Mouse (Mus musculus) stomach, embryonic 14.5 days (tissue): ENCODE results near the gene Lmna. TPM values are rescaled to one million over a fixed set of nuclear protein-coding genes. Genes with fewer than 3 reads are reported as not detected.

ENCODE experiments used
- ATAC-seq: fragments of 200-750 bp; cut with Nextera tagmentation; 2 replicates; pipeline ENCODE4 v1.8.0; 2017; ENCODE audit warnings: low read depth, moderate TSS enrichment; ENCODE audit not compliant: insufficient number of reproducible peaks, insufficient read depth, low FRiP score
- H3K27ac ChIP-seq: fragments of 300-500 bp; sonication (generic); 2 replicates; pipeline ENCODE4 v1.5.1; 2014; ENCODE audit warnings: mild to moderate bottlenecking, low read length, moderate library complexity, mixed read lengths
- H3K27me3 ChIP-seq: fragments of 300-500 bp; sonication (generic); 2 replicates; pipeline ENCODE4 v1.6.1; 2014; ENCODE audit warnings: low read length, control low read depth, mixed read lengths; ENCODE audit not compliant: control insufficient read depth, insufficient read depth
- H3K36me3 ChIP-seq: fragments of 300-500 bp; sonication (generic); 2 replicates; pipeline ENCODE4 v1.6.1; 2014; ENCODE audit warnings: mild to moderate bottlenecking, control low read depth, low read length, moderate library complexity, mixed read lengths; ENCODE audit not compliant: control insufficient read depth, insufficient read depth
- H3K4me1 ChIP-seq: fragments of 300-500 bp; sonication (generic); 2 replicates; pipeline ENCODE4 v1.6.1; 2014; ENCODE audit warnings: low read length, control low read depth, mixed read lengths; ENCODE audit not compliant: control insufficient read depth, insufficient read depth
- H3K4me2 ChIP-seq: fragments of 300-500 bp; sonication (generic); replicated peaks from 2 replicates; pipeline ENCODE4 v1.6.1; 2014; ENCODE audit warnings: low read depth, low read length, control low read depth
- H3K4me3 ChIP-seq: fragments of 300-500 bp; sonication (generic); 2 replicates; pipeline ENCODE4 v1.5.1; 2014; ENCODE audit warnings: low read depth, low read length, control low read depth
- H3K9ac ChIP-seq: fragments of 300-500 bp; sonication (generic); replicated peaks from 2 replicates; pipeline ENCODE4 v1.6.1; 2014; ENCODE audit warnings: low read depth, mild to moderate bottlenecking, control low read depth, low read length, moderate library complexity, mixed read lengths
- H3K9me3 ChIP-seq: fragments of 300-500 bp; sonication (generic); 2 replicates; pipeline ENCODE4 v1.6.1; 2016; ENCODE audit warnings: low read depth, low read length, control low read depth; ENCODE audit not compliant: control insufficient read depth
- WGBS: fragments of 180-500 bp; shearing (Covaris S2); extraction: QIAGEN DNeasy Blood & Tissue Kit; methylation state at CpG from one replicate; pipeline ENCODE4 v1.1.7; 2014; 5-methylcytosine and 5-hydroxymethylcytosine counted together
- polyA plus RNA-seq: library from polyadenylated mRNA; unstranded; fragments of >200 nt; fragmentation: Nextera tagmentation; extraction: Ambion mirVana; gene quantifications from 2 replicates; pipeline ENCODE4 v1.2.1, GENCODE M21; 2014

The Lmna gene
- polyA plus RNA-seq, 1 experiment from 2014 or later: 128 TPM

DNA sequence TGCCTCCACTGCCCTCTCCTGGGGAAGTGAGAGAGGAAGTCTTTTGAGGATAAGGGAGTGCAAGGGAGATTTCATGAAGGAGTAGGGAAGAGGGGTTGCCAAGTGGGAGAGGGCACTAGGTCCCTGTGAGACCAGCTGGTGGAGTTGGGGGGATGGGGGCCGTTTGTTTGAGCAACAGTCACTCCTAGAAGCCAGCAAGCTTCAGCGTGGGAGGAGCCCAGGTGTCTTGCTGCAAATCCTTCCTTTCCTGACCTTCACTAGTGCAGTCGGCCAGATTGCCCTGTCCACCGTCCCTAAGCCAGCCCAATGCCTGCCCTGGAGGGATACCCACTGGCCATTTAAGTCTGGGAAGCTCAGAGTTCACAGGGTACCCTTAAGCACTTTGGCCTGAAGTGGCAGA, 1.8 kb upstream of the Lmna start:
- no peaks in the 10 kb centered on the region for H3K27me3 ChIP-seq
- no peak overlapping the region for H3K4me2 ChIP-seq
- no peaks in the 10 kb centered on the region for H3K36me3 ChIP-seq
- H3K9ac ChIP-seq: no peak overlapping the region
- ATAC-seq: no peak
- no peak overlapping the region for H3K27ac ChIP-seq
- peaks cover 31% of the 10 kb centered on the region for H3K4me1 ChIP-seq
- H3K9me3 ChIP-seq: no peaks in the 10 kb centered on the region
- H3K4me3 ChIP-seq: no peak overlapping the region
- 34% methylated on average over 4 of the region's 4 CpGs for WGBS

DNA sequence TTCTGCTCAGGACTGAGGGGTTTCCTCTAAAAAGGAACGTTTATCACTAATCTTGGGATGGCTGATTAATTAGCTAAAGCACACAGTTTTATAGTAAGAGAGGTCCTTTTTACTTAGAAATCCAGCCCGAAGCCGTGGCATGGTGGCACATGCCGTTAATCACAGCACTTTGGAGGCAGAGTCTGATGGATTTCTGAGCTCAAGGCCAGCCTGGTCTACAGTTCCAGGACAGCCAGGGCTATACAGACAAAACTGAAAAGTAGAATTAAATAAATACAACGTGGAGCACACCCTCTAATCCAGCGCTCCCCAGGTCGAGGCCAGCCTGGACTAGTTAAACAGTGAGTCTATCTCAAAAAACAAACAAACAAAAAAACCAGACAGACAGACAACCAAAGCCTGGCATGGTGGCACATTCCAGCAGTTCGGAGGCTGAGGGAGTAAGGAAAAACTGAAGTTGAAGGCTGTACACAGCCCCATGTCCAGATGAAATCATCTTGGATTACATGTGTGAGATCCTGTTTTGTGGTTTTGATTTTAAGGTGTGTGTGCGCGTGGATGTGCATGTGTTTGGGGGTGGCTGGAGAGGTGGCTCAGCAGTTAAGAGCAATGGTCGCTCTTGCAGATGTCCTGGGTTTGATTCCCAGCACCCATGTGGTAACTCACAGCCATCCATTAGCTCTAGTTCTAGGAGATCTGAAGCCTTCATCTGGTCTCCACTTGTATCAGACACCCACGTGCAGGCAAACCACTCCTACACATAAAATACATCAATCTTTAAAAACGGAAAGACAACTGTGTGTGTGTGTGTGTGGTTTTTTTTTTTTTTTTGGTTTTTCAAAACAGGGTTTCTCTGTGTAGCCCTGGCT, 899 bp upstream of the Lmna start:
- WGBS: 46% methylated on average over 13 of the region's 13 CpGs
- Histone ChIP-seq H3K9me3 (no peaks in the 10 kb centered on the region), H3K4me3 (peak overlapping the region; percentile 27), H3K9ac (0 out of 2 replicates have a peak overlapping the region, but pooled peaks have one; percentile 33), H3K36me3 (no peaks in the 10 kb centered on the region), H3K27ac (peak overlapping the region; percentile 84), H3K4me2 (peak overlapping the region; percentile 45), H3K27me3 (no peaks in the 10 kb centered on the region), H3K4me1 (peaks cover 31% of the 10 kb centered on the region)
- ATAC-seq: no peak

DNA sequence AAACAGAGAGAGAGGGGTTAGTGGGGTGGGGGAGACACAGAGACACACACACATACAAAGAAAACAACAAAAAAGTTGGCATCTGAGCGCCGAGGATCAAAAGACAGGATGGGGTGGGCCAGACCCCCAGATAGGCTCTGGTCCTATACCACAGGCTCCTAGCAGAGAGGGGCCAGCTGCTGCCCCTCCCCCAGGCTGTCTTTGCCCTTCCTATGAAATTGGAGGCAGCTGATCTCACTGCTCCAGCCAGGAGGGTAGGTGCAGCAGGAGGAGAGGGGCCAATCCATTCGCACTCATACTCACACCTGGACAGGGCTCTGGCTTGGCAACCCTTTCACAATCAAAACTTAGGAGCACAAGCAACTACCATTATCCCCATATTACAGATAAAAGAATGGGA, 506 bp downstream of the Lmna start:
- Histone ChIP-seq H3K36me3 (no peaks in the 10 kb centered on the region), H3K27me3 (no peaks in the 10 kb centered on the region), H3K9ac (no peak overlapping the region), H3K27ac (peak overlapping the region; percentile 84), H3K9me3 (no peaks in the 10 kb centered on the region), H3K4me2 (peak overlapping the region; percentile 45), H3K4me3 (peak overlapping the region; percentile 27; the same call in 1 of the 2 replicates), H3K4me1 (peaks cover 32% of the 10 kb centered on the region)
- ATAC-seq: no peak; the same call in 1 of the 2 replicates
- WGBS: 57% methylated on average over 3 of the region's 3 CpGs

DNA sequence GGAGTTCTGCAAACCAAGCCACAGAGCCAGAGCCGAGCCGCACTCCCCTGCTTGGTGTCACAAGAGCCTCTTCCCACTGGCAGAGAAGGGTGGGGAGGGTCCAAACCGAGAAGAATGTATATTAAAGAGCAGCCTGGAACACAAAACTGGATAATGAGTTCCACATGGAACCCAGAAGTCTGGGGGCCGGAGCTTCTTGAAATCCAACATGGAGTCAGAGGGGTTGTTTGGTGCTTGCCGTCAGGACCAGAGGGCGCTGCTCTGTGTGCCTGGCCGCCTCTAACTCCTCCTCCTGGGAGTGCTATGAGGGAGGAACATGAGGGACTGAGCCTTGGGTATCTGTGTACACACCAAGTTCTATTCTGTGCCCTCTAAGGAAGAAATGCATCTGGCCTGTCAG, 4.0 kb downstream of the Lmna start:
- no peaks in the 10 kb centered on the region for H3K27me3 ChIP-seq
- 48% methylated on average over 7 of the region's 7 CpGs for WGBS
- no peak for ATAC-seq
- H3K36me3 ChIP-seq: no peaks in the 10 kb centered on the region
- H3K9me3 ChIP-seq: no peaks in the 10 kb centered on the region
- no peak overlapping the region for H3K4me2 ChIP-seq
- H3K4me3 ChIP-seq: no peak overlapping the region
- no peak overlapping the region for H3K27ac ChIP-seq
- H3K4me1 ChIP-seq: peaks cover 26% of the 10 kb centered on the region; the same call in 1 of the 2 replicates
- no peak overlapping the region for H3K9ac ChIP-seq

DNA sequence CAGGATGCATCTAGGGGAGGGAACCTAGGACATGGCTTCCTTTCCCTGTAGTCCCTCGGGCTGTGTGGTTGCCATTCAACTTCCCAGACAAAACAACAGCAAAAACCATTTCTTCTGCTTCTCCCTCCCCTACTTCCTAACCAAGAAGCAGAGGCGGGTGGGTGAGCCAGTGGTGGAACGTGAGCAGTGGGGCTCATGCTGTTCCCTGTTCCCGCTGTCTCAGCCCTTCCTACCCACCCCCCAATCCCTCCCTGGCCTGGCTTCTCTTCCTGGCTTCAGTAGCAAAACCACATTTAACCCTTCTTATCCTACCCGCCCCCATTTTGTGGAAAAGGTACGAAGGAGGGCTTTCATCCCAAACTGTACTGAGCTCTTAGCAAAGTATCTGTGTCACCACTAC, 4.7 kb downstream of the Lmna start:
- H3K4me3 ChIP-seq: no peak overlapping the region
- no peaks in the 10 kb centered on the region for H3K27me3 ChIP-seq
- no peak overlapping the region for H3K27ac ChIP-seq
- no peak overlapping the region for H3K4me2 ChIP-seq
- no peak overlapping the region for H3K9ac ChIP-seq
- WGBS: 71% methylated on average over 6 of the region's 6 CpGs
- H3K4me1 ChIP-seq: peaks cover 27% of the 10 kb centered on the region; the same call in 1 of the 2 replicates
- H3K36me3 ChIP-seq: no peaks in the 10 kb centered on the region
- ATAC-seq: no peak
- no peaks in the 10 kb centered on the region for H3K9me3 ChIP-seq

DNA sequence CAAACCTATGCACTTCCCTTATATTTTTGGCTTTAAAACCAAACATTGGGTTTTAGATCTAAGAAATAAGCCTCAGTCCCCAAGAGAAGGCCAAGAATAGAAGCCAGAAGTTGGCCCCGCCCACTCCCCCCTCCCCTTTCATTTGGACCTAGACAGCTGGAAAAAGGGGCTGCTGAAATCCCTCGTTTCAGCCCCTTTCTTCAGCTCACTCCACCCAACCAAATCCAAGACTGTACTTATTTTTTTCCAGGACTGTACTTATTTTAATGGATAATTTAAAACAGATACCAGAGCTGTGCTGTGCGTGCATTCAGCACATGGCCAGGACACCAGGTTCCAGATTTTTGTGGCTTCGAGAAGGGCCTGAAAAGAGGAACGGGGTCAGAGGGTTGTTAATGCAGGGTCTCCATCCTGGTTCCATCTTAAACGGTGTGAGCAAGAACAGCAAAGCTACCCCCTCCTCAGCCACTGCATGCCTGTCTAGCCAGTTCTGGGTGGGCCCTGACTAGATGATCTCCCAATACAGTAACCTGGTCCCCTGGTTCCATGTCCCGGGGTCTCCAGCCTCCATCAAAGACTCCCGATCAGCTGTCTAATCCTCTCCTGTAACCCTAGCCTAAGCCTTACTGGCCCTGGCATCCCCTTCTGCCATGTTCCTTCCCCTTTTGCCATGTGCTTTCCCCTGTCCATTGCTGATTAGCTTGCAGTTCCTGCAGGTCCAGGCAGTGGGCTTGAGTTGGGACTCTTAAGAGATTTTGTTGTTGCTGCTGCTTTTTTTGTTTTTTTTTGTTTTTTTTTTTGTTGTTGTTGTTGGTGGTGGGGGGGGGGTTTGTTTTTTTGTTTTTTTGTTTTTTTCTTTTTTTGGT, 5.6 kb downstream of the Lmna start:
- H3K9ac ChIP-seq: no peak overlapping the region
- ATAC-seq: no peak
- no peak overlapping the region for H3K4me3 ChIP-seq
- no peaks in the 10 kb centered on the region for H3K36me3 ChIP-seq
- no peaks in the 10 kb centered on the region for H3K27me3 ChIP-seq
- peak overlapping the region; percentile 99; the same call in 1 of the 2 replicates for H3K4me2 ChIP-seq
- peaks cover 22% of the 10 kb centered on the region; the same call in 1 of the 2 replicates for H3K4me1 ChIP-seq
- no peaks in the 10 kb centered on the region for H3K9me3 ChIP-seq
- H3K27ac ChIP-seq: peak overlapping the region; percentile 82; the same call in 1 of the 2 replicates
- WGBS: 41% methylated on average over 8 of the region's 8 CpGs

DNA sequence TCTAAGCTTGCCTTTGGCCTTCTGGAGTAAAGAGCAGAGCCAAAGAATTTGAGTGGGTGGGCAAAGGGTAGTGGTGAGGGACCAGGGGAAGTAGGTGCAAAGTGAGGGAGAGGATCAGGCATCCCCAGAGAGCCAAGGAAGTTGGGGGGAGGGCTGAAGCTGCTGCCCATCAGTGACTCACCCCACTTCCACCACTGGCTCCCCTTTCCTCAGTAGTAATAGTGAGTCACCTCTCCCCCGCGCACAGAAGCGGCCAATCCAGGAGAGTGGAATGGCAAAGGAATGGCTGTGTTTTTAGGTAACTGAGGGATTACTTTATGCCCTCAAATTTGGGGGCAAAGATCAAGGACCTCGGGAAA, 6.3 kb downstream of the Lmna start:
- Histone ChIP-seq H3K9ac (peak overlapping the region; percentile 81; the same call in 1 of the 2 replicates), H3K4me1 (peaks cover 22% of the 10 kb centered on the region; the same call in 1 of the 2 replicates), H3K4me2 (peak overlapping the region; percentile 99), H3K27me3 (no peaks in the 10 kb centered on the region), H3K36me3 (no peaks in the 10 kb centered on the region), H3K4me3 (peak overlapping the region; percentile 88; the same call in 1 of the 2 replicates), H3K9me3 (no peaks in the 10 kb centered on the region), H3K27ac (peak overlapping the region; percentile 82)
- ATAC-seq: peak; percentile 10; the same call in 1 of the 2 replicates
- 26% methylated on average over 4 of the region's 4 CpGs for WGBS
